Mouse (Mus musculus): ENCODE measurements around the gene Cpsf3. TPM values are rescaled to one million over a fixed set of nuclear protein-coding genes. Genes with fewer than 3 reads are reported as not detected.

The Cpsf3 gene
- 18.4 and 33.3 TPM in 2 replicates for polyA plus RNA-seq (2012; rRNA removed)

- 51% methylated on average over 11 of the region's 11 CpGs for WGBS
- Histone ChIP-seq H3K4me3 (replicated peaks; ENCODE audit: extremely low read depth, low read depth, low read length) (peak within 1 kb of the TSS; percentile 95), H3K4me1 (ENCODE audit: control insufficient read depth, insufficient read depth, low read length) (peaks cover 10% of the 10 kb centered on the region)
- no peak for DNase-seq
- TF ChIP-seq CTCF (IDR thresholded peaks at IDR 0.05; ENCODE audit: insufficient read depth, low read length) (no peak), POLR2A (IDR thresholded peaks at IDR 0.05; ENCODE audit: borderline replicate concordance, extremely low read depth, low read depth, low read length) (no peak)
Measured at GRCm38 (mm10) chr12:21284761-21285441, at the start of gene Cpsf3. Gene Cpsf3, plus strand, starts transcription at chr12:21285391.

- WGBS, result 86% methylated on average over 3 of the region's 3 CpGs
Measured at GRCm38 (mm10) chr12:21241965-21242364, 43.2 kb upstream of the Cpsf3 start.

GRCm38 (mm10) chr12:21244375-21244960, 40.7 kb upstream of the Cpsf3 start:
- 96% methylated on average over 11 of the region's 11 CpGs for WGBS
- Histone ChIP-seq H3K4me1 (ENCODE audit: control insufficient read depth, insufficient read depth, low read length) (no peaks in the 10 kb centered on the region), H3K4me3 (replicated peaks; ENCODE audit: extremely low read depth, low read depth, low read length) (no peak overlapping the region)
- TF ChIP-seq POLR2A (IDR thresholded peaks at IDR 0.05; ENCODE audit: borderline replicate concordance, extremely low read depth, low read depth, low read length) (no peak), CTCF (IDR thresholded peaks at IDR 0.05; ENCODE audit: insufficient read depth, low read length) (no peak)
- DNase-seq, result no peak

More at GRCm38 (mm10) chr12:21241965-21242364, 43.2 kb upstream of the Cpsf3 start:
- no peak for DNase-seq
- no peak overlapping the region for H3K4me3 ChIP-seq (replicated peaks; ENCODE audit: extremely low read depth, low read depth, low read length)
- no peaks in the 10 kb centered on the region for H3K4me1 ChIP-seq (ENCODE audit: control insufficient read depth, insufficient read depth, low read length)
- TF ChIP-seq CTCF (IDR thresholded peaks at IDR 0.05; ENCODE audit: insufficient read depth, low read length) (no peak), POLR2A (IDR thresholded peaks at IDR 0.05; ENCODE audit: borderline replicate concordance, extremely low read depth, low read depth, low read length) (no peak)

- whole genome bisulfite sequencing, result 79% methylated on average over 7 of the region's 7 CpGs
- no peak overlapping the region for H3K4me3 ChIP-seq (replicated peaks; ENCODE audit: extremely low read depth, low read depth, low read length)
- no peaks in the 10 kb centered on the region for H3K4me1 ChIP-seq (ENCODE audit: control insufficient read depth, insufficient read depth, low read length)
- no peak for DNase-seq
- no peak for TF ChIP-seq CTCF (IDR thresholded peaks at IDR 0.05; ENCODE audit: insufficient read depth, low read length)
- TF ChIP-seq POLR2A (IDR thresholded peaks at IDR 0.05; ENCODE audit: borderline replicate concordance, extremely low read depth, low read depth, low read length), result no peak
Measured at GRCm38 (mm10) chr12:21247711-21248392, 37.3 kb upstream of the Cpsf3 start.

- WGBS, result 91% methylated on average over 6 of the region's 6 CpGs
- DNase-seq, result no peak
- TF ChIP-seq CTCF (IDR thresholded peaks at IDR 0.05; ENCODE audit: insufficient read depth, low read length) (peak; percentile 65), POLR2A (IDR thresholded peaks at IDR 0.05; ENCODE audit: borderline replicate concordance, extremely low read depth, low read depth, low read length) (no peak)
- Histone ChIP-seq H3K4me3 (replicated peaks; ENCODE audit: extremely low read depth, low read depth, low read length) (no peak overlapping the region), H3K4me1 (ENCODE audit: control insufficient read depth, insufficient read depth, low read length) (peaks cover 12% of the 10 kb centered on the region)
Measured at GRCm38 (mm10) chr12:21260494-21261256, 24.5 kb upstream of the Cpsf3 start.

GRCm38 (mm10) chr12:21261521-21261920, 23.7 kb upstream of the Cpsf3 start:
- Histone ChIP-seq H3K4me1 (ENCODE audit: control insufficient read depth, insufficient read depth, low read length) (peaks cover 12% of the 10 kb centered on the region), H3K4me3 (replicated peaks; ENCODE audit: extremely low read depth, low read depth, low read length) (no peak overlapping the region)
- no peak for DNase-seq
- 56% methylated on average over 4 of the region's 4 CpGs for WGBS
- TF ChIP-seq CTCF (IDR thresholded peaks at IDR 0.05; ENCODE audit: insufficient read depth, low read length) (no peak), POLR2A (IDR thresholded peaks at IDR 0.05; ENCODE audit: borderline replicate concordance, extremely low read depth, low read depth, low read length) (no peak)

GRCm38 (mm10) chr12:21263256-21263655, 21.9 kb upstream of the Cpsf3 start:
- 90% methylated on average over 5 of the region's 5 CpGs for WGBS
- Histone ChIP-seq H3K4me1 (ENCODE audit: control insufficient read depth, insufficient read depth, low read length) (peaks cover 10% of the 10 kb centered on the region), H3K4me3 (replicated peaks; ENCODE audit: extremely low read depth, low read depth, low read length) (no peak overlapping the region)
- no peak for TF ChIP-seq CTCF (IDR thresholded peaks at IDR 0.05; ENCODE audit: insufficient read depth, low read length)
- no peak for TF ChIP-seq POLR2A (IDR thresholded peaks at IDR 0.05; ENCODE audit: borderline replicate concordance, extremely low read depth, low read depth, low read length)
- no peak for DNase-seq

GRCm38 (mm10) chr12:21264241-21264640, 20.9 kb upstream of the Cpsf3 start:
- no peak for TF ChIP-seq CTCF (IDR thresholded peaks at IDR 0.05; ENCODE audit: insufficient read depth, low read length)
- peak; percentile 44; the same call in 1 of the 2 replicates for TF ChIP-seq POLR2A (IDR thresholded peaks at IDR 0.05; ENCODE audit: borderline replicate concordance, extremely low read depth, low read depth, low read length)
- Histone ChIP-seq H3K4me3 (replicated peaks; ENCODE audit: extremely low read depth, low read depth, low read length) (no peak overlapping the region), H3K4me1 (ENCODE audit: control insufficient read depth, insufficient read depth, low read length) (peaks cover 10% of the 10 kb centered on the region)
- 33% methylated on average over 5 of the region's 5 CpGs for WGBS
- DNase-seq, result peak; percentile 32

GRCm38 (mm10) chr12:21264970-21265369, 20.2 kb upstream of the Cpsf3 start:
- H3K4me1 ChIP-seq (ENCODE audit: control insufficient read depth, insufficient read depth, low read length), result peaks cover 10% of the 10 kb centered on the region
- no peak for TF ChIP-seq CTCF (IDR thresholded peaks at IDR 0.05; ENCODE audit: insufficient read depth, low read length)
- no peak for TF ChIP-seq POLR2A (IDR thresholded peaks at IDR 0.05; ENCODE audit: borderline replicate concordance, extremely low read depth, low read depth, low read length)
- H3K4me3 ChIP-seq (replicated peaks; ENCODE audit: extremely low read depth, low read depth, low read length), result no peak overlapping the region
- WGBS, result 82% methylated on average over 3 of the region's 3 CpGs
- DNase-seq, result no peak

All from lung, adult 2 months (tissue).